Mouse (Mus musculus) adrenal gland, postnatal 36 days (tissue): ENCODE measurements at regions not wholly inside any gene's neighbourhood (a gene's known extent, or its start where the extent isn't known, plus 50 kb on each side); places are given as distances from the start of the nearest gene placed in this dataset.

Source experiments
- DNase-seq, 2 experiments: peaks; one replicate each; pipeline ENCODE4 v3.0.0; 2021; ENCODE audit warnings: mixed read lengths in 1 of 2

- no peak for DNase-seq
These were observed 54.1 kb downstream of the Nog start for GRCm38 (mm10) chr11:89247991-89248390.

- DNase-seq, result peak; percentile 7 to 24
These were observed 58.8 kb downstream of the Nog start for GRCm38 (mm10) chr11:89243370-89243769.

- DNase-seq, result no peak
These were observed 60.0 kb downstream of the Nog start for GRCm38 (mm10) chr11:89242130-89242529.

GRCm38 (mm10) chr11:89239891-89240290, 62.2 kb downstream of the Nog start:
- DNase-seq, result no peak

GRCm38 (mm10) chr11:89236904-89237303, 65.2 kb downstream of the Nog start:
- no peak for DNase-seq

- DNase-seq, result peak in 1 of 2 experiments; percentile 19
These were observed 69.2 kb downstream of the Nog start for GRCm38 (mm10) chr11:89232884-89233480.

- no peak for DNase-seq
These were observed 72.4 kb downstream of the Nog start for GRCm38 (mm10) chr11:89229726-89230125.

GRCm38 (mm10) chr11:89213204-89213603, 88.9 kb downstream of the Nog start:
- DNase-seq, result no peak

- DNase-seq, result no peak
These were observed 92.6 kb downstream of the Nog start for GRCm38 (mm10) chr11:89209531-89209950.

GRCm38 (mm10) chr11:89209072-89209471, 93.1 kb downstream of the Nog start:
- no peak for DNase-seq

- DNase-seq, result no peak
These were observed 95.3 kb downstream of the Nog start for GRCm38 (mm10) chr11:89206788-89207187.

- DNase-seq, result no peak
These were observed 97.1 kb downstream of the Nog start for GRCm38 (mm10) chr11:89204948-89205545.

- no peak for DNase-seq
These were observed 101.7 kb downstream of the Nog start for GRCm38 (mm10) chr11:89200458-89200857.

GRCm38 (mm10) chr11:89192815-89193214, 109.3 kb downstream of the Nog start:
- no peak for DNase-seq

GRCm38 (mm10) chr11:89186911-89187621, 113.4 kb downstream of the Gm525 start:
- DNase-seq, result peak; percentile 86

GRCm38 (mm10) chr11:89185862-89186261, 112.2 kb downstream of the Gm525 start:
- DNase-seq, result peak in 1 of 2 experiments; percentile 28

- no peak for DNase-seq
These were observed 107.8 kb downstream of the Gm525 start for GRCm38 (mm10) chr11:89181471-89181870.

GRCm38 (mm10) chr11:89178436-89178835, 104.8 kb downstream of the Gm525 start:
- no peak for DNase-seq

- DNase-seq, result peak; percentile 8 to 29
These were observed 101.9 kb downstream of the Gm525 start for GRCm38 (mm10) chr11:89175511-89175910.

- no peak for DNase-seq
These were observed 101.3 kb downstream of the Gm525 start for GRCm38 (mm10) chr11:89174967-89175366.

- DNase-seq, result peak; percentile 87 to 90
These were observed 91.6 kb downstream of the Gm525 start for GRCm38 (mm10) chr11:89165278-89165677.

GRCm38 (mm10) chr11:89153466-89154406, 80.1 kb downstream of the Gm525 start:
- no peak for DNase-seq
